Mouse (Mus musculus) liver, embryonic 11.5 days (tissue): Measurements from ENCODE around the gene Lef1. TPM values are rescaled to one million over a fixed set of nuclear protein-coding genes. Genes with fewer than 3 reads are reported as not detected.
A peak's percentile ranks its signal among the peaks of the same experiment; 100 is the strongest.

Source experiments
- ATAC-seq: fragments of 200-750 bp; cut with Nextera tagmentation; replicated peaks from 2 replicates; pipeline ENCODE4 v1.8.0; 2017; ENCODE audit warnings: moderate number of reproducible peaks, mild to moderate bottlenecking, moderate TSS enrichment, moderate library complexity; ENCODE audit not compliant: low FRiP score
- DNase-seq: peaks from one replicate; pipeline ENCODE4 v3.0.0-alpha.2; 2017; ENCODE audit warnings: low spot score
- H3K27ac ChIP-seq: fragments of 300-500 bp; sonication (generic); 2 replicates; pipeline ENCODE4 v1.5.1; 2014; ENCODE audit warnings: mild to moderate bottlenecking, low read depth, low read length, control low read depth
- H3K27me3 ChIP-seq: fragments of 300-500 bp; sonication (generic); replicated peaks from 2 replicates; pipeline ENCODE4 v1.6.1; 2014; ENCODE audit warnings: low read length, mixed read lengths; ENCODE audit not compliant: control insufficient read depth, insufficient read depth
- H3K36me3 ChIP-seq: fragments of 300-500 bp; sonication (generic); 2 replicates; pipeline ENCODE4 v1.6.1; 2014; ENCODE audit warnings: mild to moderate bottlenecking, low read length, moderate library complexity, mixed read lengths; ENCODE audit not compliant: control insufficient read depth, insufficient read depth
- H3K4me1 ChIP-seq: fragments of 300-500 bp; sonication (generic); replicated peaks from 2 replicates; pipeline ENCODE4 v1.6.1; 2014; ENCODE audit warnings: low read length, mixed read lengths; ENCODE audit not compliant: control insufficient read depth, insufficient read depth
- H3K4me2 ChIP-seq: fragments of 300-500 bp; sonication (generic); 2 replicates; pipeline ENCODE4 v1.6.1; 2014; ENCODE audit warnings: mild to moderate bottlenecking, control low read depth, moderate library complexity
- H3K4me3 ChIP-seq: fragments of 300-500 bp; sonication (generic); 2 replicates; pipeline ENCODE4 v1.5.1; 2014; ENCODE audit warnings: low read depth, low read length, control low read depth
- H3K9ac ChIP-seq: fragments of 300-500 bp; sonication (generic); 2 replicates; pipeline ENCODE4 v1.6.1; 2014; ENCODE audit warnings: low read depth, low read length, control low read depth
- H3K9me3 ChIP-seq: fragments of 300-500 bp; sonication (generic); 2 replicates; pipeline ENCODE4 v1.6.1; 2016; ENCODE audit warnings: low read length, inconsistent platforms, mixed read lengths; ENCODE audit not compliant: control insufficient read depth
- WGBS: fragments of 180-500 bp; shearing (Covaris S2); extraction: QIAGEN DNeasy Blood & Tissue Kit; methylation state at CpG from one replicate; pipeline ENCODE4 v1.1.7; 2014; 5-methylcytosine and 5-hydroxymethylcytosine counted together
- polyA plus RNA-seq: library from polyadenylated mRNA; unstranded; fragments of >200 nt; fragmentation: Nextera tagmentation; extraction: Ambion mirVana; gene quantifications from 2 replicates; pipeline ENCODE4 v1.2.1, GENCODE M21; 2014

Lef1 gene
- polyA plus RNA-seq, 1 experiment from 2014 or later = 5.0 TPM

GRCm38 (mm10) chr3:131102191-131102774, 8.0 kb upstream of the Lef1 start:
- no peak overlapping the region for H3K4me2 ChIP-seq
- H3K9me3 ChIP-seq = no peaks in the 10 kb centered on the region
- no peak for DNase-seq
- H3K27me3 ChIP-seq = peaks cover 45% of the 10 kb centered on the region
- ATAC-seq = no peak
- H3K9ac ChIP-seq = no peak overlapping the region
- H3K4me3 ChIP-seq = no peak overlapping the region
- H3K4me1 ChIP-seq = peaks cover 5% of the 10 kb centered on the region
- H3K36me3 ChIP-seq = no peaks in the 10 kb centered on the region
- H3K27ac ChIP-seq = no peak overlapping the region
- 44% methylated on average over 13 of the region's 13 CpGs for WGBS

- WGBS = 57% methylated on average over 8 of the region's 8 CpGs
- Histone ChIP-seq H3K36me3 (no peaks in the 10 kb centered on the region), H3K4me1 (peaks cover 5% of the 10 kb centered on the region), H3K4me3 (no peak overlapping the region), H3K4me2 (no peak overlapping the region; the same call in 1 of the 2 replicates), H3K27me3 (peaks cover 74% of the 10 kb centered on the region), H3K27ac (no peak overlapping the region), H3K9me3 (no peaks in the 10 kb centered on the region), H3K9ac (no peak overlapping the region)
- DNase-seq (no peak), ATAC-seq (no peak)
Measured at GRCm38 (mm10) chr3:131105362-131105761, 4.9 kb upstream of the Lef1 start.

- WGBS = under 1% methylated on average over 36 of the region's 36 CpGs
- DNase-seq (peak; percentile 54), ATAC-seq (peak; percentile 29; the same call in 1 of the 2 replicates)
- H3K27me3 ChIP-seq = peaks cover 80% of the 10 kb centered on the region
- H3K9ac ChIP-seq = no peak overlapping the region
- H3K27ac ChIP-seq = no peak overlapping the region
- H3K9me3 ChIP-seq = no peaks in the 10 kb centered on the region
- peaks cover 5% of the 10 kb centered on the region for H3K4me1 ChIP-seq
- H3K36me3 ChIP-seq = no peaks in the 10 kb centered on the region
- H3K4me2 ChIP-seq = peak overlapping the region; percentile 59
- H3K4me3 ChIP-seq = peak overlapping the region; percentile 35
Measured at GRCm38 (mm10) chr3:131105940-131106401, 4.3 kb upstream of the Lef1 start.

- Histone ChIP-seq H3K9me3 (no peaks in the 10 kb centered on the region), H3K4me1 (peaks cover 6% of the 10 kb centered on the region), H3K36me3 (no peaks in the 10 kb centered on the region), H3K4me3 (peak overlapping the region; percentile 35), H3K4me2 (peak overlapping the region; percentile 59), H3K27ac (no peak overlapping the region), H3K9ac (no peak overlapping the region), H3K27me3 (peaks cover 87% of the 10 kb centered on the region)
- DNase-seq = peak; percentile 55
- peak; percentile 26; the same call in 1 of the 2 replicates for ATAC-seq
- WGBS = 2% methylated on average over 45 of the region's 45 CpGs
Measured at GRCm38 (mm10) chr3:131106451-131107291, 3.6 kb upstream of the Lef1 start.

- Histone ChIP-seq H3K4me1 (peaks cover 10% of the 10 kb centered on the region), H3K27me3 (peaks cover 93% of the 10 kb centered on the region), H3K9me3 (no peaks in the 10 kb centered on the region), H3K9ac (no peak overlapping the region), H3K27ac (no peak overlapping the region), H3K36me3 (no peaks in the 10 kb centered on the region), H3K4me3 (no peak overlapping the region), H3K4me2 (peak overlapping the region; percentile 59; the same call in 1 of the 2 replicates)
- 2% methylated on average over 34 of the region's 34 CpGs for WGBS
- DNase-seq (peak; percentile 42), ATAC-seq (no peak)
Measured at GRCm38 (mm10) chr3:131107301-131108093, 2.8 kb upstream of the Lef1 start.

GRCm38 (mm10) chr3:131108094-131108653, 2.1 kb upstream of the Lef1 start:
- no peaks in the 10 kb centered on the region for H3K36me3 ChIP-seq
- no peak for DNase-seq
- ATAC-seq = no peak
- no peaks in the 10 kb centered on the region for H3K9me3 ChIP-seq
- WGBS = 3% methylated on average over 9 of the region's 9 CpGs
- no peak overlapping the region for H3K4me2 ChIP-seq
- H3K4me1 ChIP-seq = peaks cover 11% of the 10 kb centered on the region
- peaks cover 96% of the 10 kb centered on the region for H3K27me3 ChIP-seq
- no peak overlapping the region for H3K4me3 ChIP-seq
- H3K27ac ChIP-seq = no peak overlapping the region
- no peak overlapping the region for H3K9ac ChIP-seq

GRCm38 (mm10) chr3:131109066-131109685, 1.1 kb upstream of the Lef1 start:
- H3K36me3 ChIP-seq = no peaks in the 10 kb centered on the region
- no peaks in the 10 kb centered on the region for H3K9me3 ChIP-seq
- H3K4me3 ChIP-seq = no peak overlapping the region
- H3K4me1 ChIP-seq = peaks cover 11% of the 10 kb centered on the region
- WGBS = 1% methylated on average over 15 of the region's 15 CpGs
- no peak overlapping the region for H3K9ac ChIP-seq
- ATAC-seq (no peak), DNase-seq (no peak)
- no peak overlapping the region for H3K27ac ChIP-seq
- peaks cover 94% of the 10 kb centered on the region for H3K27me3 ChIP-seq
- H3K4me2 ChIP-seq = peak overlapping the region; percentile 64

- no peak overlapping the region for H3K9ac ChIP-seq
- peaks cover 96% of the 10 kb centered on the region for H3K27me3 ChIP-seq
- no peak overlapping the region for H3K27ac ChIP-seq
- peak overlapping the region; percentile 50 for H3K4me3 ChIP-seq
- H3K4me2 ChIP-seq = peak overlapping the region; percentile 64
- DNase-seq (no peak), ATAC-seq (no peak)
- 1% methylated on average over 13 of the region's 14 CpGs for WGBS
- no peaks in the 10 kb centered on the region for H3K9me3 ChIP-seq
- no peaks in the 10 kb centered on the region for H3K36me3 ChIP-seq
- H3K4me1 ChIP-seq = peaks cover 11% of the 10 kb centered on the region
Measured at GRCm38 (mm10) chr3:131109686-131110070, 593 bp upstream of the Lef1 start.
